Mouse (Mus musculus) hindbrain, embryonic 15.5 days (tissue): ENCODE measurements around the gene Tprn. TPM values are rescaled to one million over a fixed set of nuclear protein-coding genes. Genes with fewer than 3 reads are reported as not detected.
A peak's percentile ranks its signal among the peaks of the same experiment; 100 is the strongest.
"Not testable (repeated sequence)": the region's sequence is repeated elsewhere in the genome, so short reads cannot be mapped to it uniquely, and the experiment has no call there.

Experiments
- ATAC-seq: fragments of 200-750 bp; cut with Nextera tagmentation; 2 replicates; pipeline ENCODE4 v1.8.0; 2017; ENCODE audit warnings: low read depth, moderate number of reproducible peaks, moderate TSS enrichment; ENCODE audit not compliant: low FRiP score
- H3K27ac ChIP-seq: fragments of 300-500 bp; sonication (generic); replicated peaks from 2 replicates; pipeline ENCODE4 v1.5.1; 2015; ENCODE audit warnings: mild to moderate bottlenecking, inconsistent platforms
- H3K27me3 ChIP-seq: fragments of 300-500 bp; sonication (generic); 2 replicates; pipeline ENCODE4 v1.6.1; 2015; ENCODE audit warnings: control low read depth, inconsistent platforms
- H3K36me3 ChIP-seq: fragments of 300-500 bp; sonication (generic); 2 replicates; pipeline ENCODE4 v1.6.1; 2015; ENCODE audit warnings: control low read depth, inconsistent platforms
- H3K4me1 ChIP-seq: fragments of 300-500 bp; sonication (generic); replicated peaks from 2 replicates; pipeline ENCODE4 v1.6.1; 2015; ENCODE audit warnings: control low read depth, inconsistent platforms
- H3K4me2 ChIP-seq: fragments of 300-500 bp; sonication (generic); 2 replicates; pipeline ENCODE4 v1.6.1; 2015; ENCODE audit warnings: moderate library complexity, mild to moderate bottlenecking, inconsistent platforms
- H3K4me3 ChIP-seq: fragments of 300-500 bp; sonication (generic); 2 replicates; pipeline ENCODE4 v1.5.1; 2015; ENCODE audit warnings: mild to moderate bottlenecking, inconsistent platforms
- H3K9ac ChIP-seq: fragments of 300-500 bp; sonication (generic); 2 replicates; pipeline ENCODE4 v1.6.1; 2015; ENCODE audit warnings: inconsistent platforms
- H3K9me3 ChIP-seq: fragments of 300-500 bp; sonication (generic); 2 replicates; pipeline ENCODE4 v1.6.1; 2016; ENCODE audit warnings: control low read depth, inconsistent platforms
- WGBS: fragments of 180-500 bp; shearing (Covaris S2); methylation state at CpG from one replicate; pipeline ENCODE4 v1.1.7; 2015; 5-methylcytosine and 5-hydroxymethylcytosine counted together
- polyA plus RNA-seq: library from polyadenylated mRNA; unstranded; fragments of >200 nt; fragmentation: Nextera tagmentation; extraction: Ambion mirVana; gene quantifications from 2 replicates; pipeline ENCODE4 v1.2.1, GENCODE M21; 2015

The Tprn gene
- polyA plus RNA-seq, 1 experiment from 2014 or later, result 21.5 TPM

GRCm38 (mm10) chr2:25257250-25257649 lies 5.2 kb upstream of the Tprn start:
- 92% methylated on average over 5 of the region's 5 CpGs for WGBS
- H3K4me2 ChIP-seq, H3K9me3 ChIP-seq, H3K4me3 ChIP-seq, H3K36me3 ChIP-seq, H3K27ac ChIP-seq, H3K27me3 ChIP-seq, ATAC-seq, H3K9ac ChIP-seq: not testable (repeated sequence)
- peaks cover 26% of the 10 kb centered on the region for H3K4me1 ChIP-seq

- WGBS, result 52% methylated on average over 2 of the region's 2 CpGs
- H3K36me3 ChIP-seq, result no peaks in the 10 kb centered on the region
Observed at GRCm38 (mm10) chr2:25258887-25259286, 3.5 kb upstream of the Tprn start.

GRCm38 (mm10) chr2:25261870-25262269 lies 548 bp upstream of the Tprn start:
- peak overlapping the region; percentile 74 for H3K4me3 ChIP-seq
- WGBS, result 44% methylated on average over 12 of the region's 12 CpGs
- H3K27ac ChIP-seq, result peak overlapping the region; percentile 79
- H3K4me2 ChIP-seq, result peak overlapping the region; percentile 94
- no peaks in the 10 kb centered on the region for H3K27me3 ChIP-seq
- H3K36me3 ChIP-seq, result no peaks in the 10 kb centered on the region
- H3K9me3 ChIP-seq, result no peaks in the 10 kb centered on the region
- no peak for ATAC-seq
- H3K4me1 ChIP-seq, result peaks cover 46% of the 10 kb centered on the region
- peak overlapping the region; percentile 52 for H3K9ac ChIP-seq

More at GRCm38 (mm10) chr2:25258887-25259286, 3.5 kb upstream of the Tprn start:
- H3K27me3 ChIP-seq, result no peaks in the 10 kb centered on the region
- H3K4me2 ChIP-seq, result no peak overlapping the region
- no peak for ATAC-seq
- H3K9ac ChIP-seq, result no peak overlapping the region
- no peak overlapping the region for H3K27ac ChIP-seq
- no peaks in the 10 kb centered on the region for H3K9me3 ChIP-seq
- H3K4me3 ChIP-seq, result no peak overlapping the region
- peaks cover 35% of the 10 kb centered on the region for H3K4me1 ChIP-seq

- Histone ChIP-seq H3K4me2 (peak overlapping the region; percentile 94), H3K27me3 (no peaks in the 10 kb centered on the region), H3K27ac (peak overlapping the region; percentile 80), H3K36me3 (no peaks in the 10 kb centered on the region), H3K4me3 (peak overlapping the region; percentile 74), H3K4me1 (peaks cover 50% of the 10 kb centered on the region), H3K9me3 (no peaks in the 10 kb centered on the region), H3K9ac (peak overlapping the region; percentile 64)
- ATAC-seq, result no peak; the same call in 1 of the 2 replicates
- under 1% methylated on average over 81 of the region's 82 CpGs for WGBS
Observed at GRCm38 (mm10) chr2:25262795-25263622, 591 bp downstream of the Tprn start.

DNA sequence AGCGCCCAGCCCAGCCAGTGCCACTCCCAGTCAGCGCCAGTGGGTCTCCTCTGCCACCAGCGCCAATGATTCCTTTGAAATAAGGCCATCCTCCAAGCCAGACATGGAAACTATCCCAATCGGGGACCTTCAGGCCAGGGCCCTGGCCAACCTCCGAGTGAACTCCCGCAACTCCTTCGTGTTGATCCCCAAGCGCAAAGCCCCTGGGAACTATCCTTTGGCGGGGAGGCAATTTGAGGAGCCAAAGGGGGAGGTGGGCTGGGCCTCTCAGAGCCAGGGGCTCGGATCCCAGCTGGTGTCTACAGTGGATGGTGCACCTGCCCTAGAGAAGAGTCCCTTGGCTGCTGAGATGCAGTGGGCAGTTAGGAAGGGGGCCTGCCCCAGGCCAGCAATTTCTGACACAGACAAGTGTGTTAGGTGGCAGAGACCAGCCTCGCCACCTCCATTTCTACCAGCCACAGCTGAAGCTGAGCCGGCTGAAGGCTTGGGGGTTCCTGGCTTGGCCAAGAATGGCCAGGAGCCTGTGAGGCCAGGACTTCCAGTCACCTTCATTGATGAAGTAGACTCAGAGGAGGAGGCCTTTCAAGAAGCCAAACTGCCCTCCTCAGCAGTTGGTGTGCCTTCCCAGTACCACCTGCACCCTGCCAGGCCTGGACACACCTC lies 1.3 kb downstream of the Tprn start:
- H3K4me2 ChIP-seq, result peak overlapping the region; percentile 94
- H3K27me3 ChIP-seq, result no peaks in the 10 kb centered on the region
- 21% methylated on average over 12 of the region's 12 CpGs for WGBS
- no peaks in the 10 kb centered on the region for H3K9me3 ChIP-seq
- ATAC-seq, result no peak
- H3K4me3 ChIP-seq, result peak overlapping the region; percentile 74
- H3K27ac ChIP-seq, result peak overlapping the region; percentile 80; the same call in 1 of the 2 replicates
- H3K36me3 ChIP-seq, result no peaks in the 10 kb centered on the region
- H3K4me1 ChIP-seq, result peaks cover 53% of the 10 kb centered on the region
- H3K9ac ChIP-seq, result peak overlapping the region; percentile 64

- peaks cover under 1% of the 10 kb centered on the region; the same call in 1 of the 2 replicates for H3K36me3 ChIP-seq
- peak overlapping the region; percentile 64 for H3K9ac ChIP-seq
- 77% methylated on average over 5 of the region's 5 CpGs for WGBS
- H3K27me3 ChIP-seq, result no peaks in the 10 kb centered on the region
- H3K4me1 ChIP-seq, result peaks cover 53% of the 10 kb centered on the region
- ATAC-seq, result no peak
- no peaks in the 10 kb centered on the region for H3K9me3 ChIP-seq
- no peak overlapping the region for H3K27ac ChIP-seq
- H3K4me3 ChIP-seq, result peak overlapping the region; percentile 74
- H3K4me2 ChIP-seq, result peak overlapping the region; percentile 94
Observed at GRCm38 (mm10) chr2:25264286-25264660, 1.9 kb downstream of the Tprn start.

DNA sequence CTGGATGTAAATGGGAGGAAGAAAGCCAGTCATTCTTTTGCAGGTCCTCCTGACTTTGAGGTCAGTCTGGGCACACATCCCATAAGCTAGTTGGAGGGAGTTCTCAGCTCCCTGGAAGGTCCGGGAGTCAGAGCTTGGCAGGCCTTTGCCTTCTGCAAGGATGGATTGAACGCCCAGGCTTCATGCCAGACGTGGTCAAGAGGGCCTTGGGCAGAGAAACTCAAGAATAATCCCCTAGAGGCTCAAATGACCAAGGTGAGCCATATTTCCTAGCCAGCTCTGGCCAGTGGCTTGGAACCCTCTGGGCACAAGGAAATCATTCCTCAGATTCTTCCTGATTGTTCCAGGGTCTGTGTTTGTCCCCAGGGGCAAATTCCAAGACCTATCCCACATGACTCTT lies 2.4 kb downstream of the Tprn start:
- H3K27me3 ChIP-seq, result no peaks in the 10 kb centered on the region
- no peak overlapping the region; the same call in 1 of the 2 replicates for H3K9ac ChIP-seq
- ATAC-seq, result no peak
- no peak overlapping the region for H3K27ac ChIP-seq
- H3K9me3 ChIP-seq, result no peaks in the 10 kb centered on the region
- 59% methylated on average over 3 of the region's 3 CpGs for WGBS
- peaks cover 53% of the 10 kb centered on the region for H3K4me1 ChIP-seq
- peak overlapping the region; percentile 74 for H3K4me3 ChIP-seq
- peak overlapping the region; percentile 94 for H3K4me2 ChIP-seq
- peaks cover 6% of the 10 kb centered on the region; the same call in 1 of the 2 replicates for H3K36me3 ChIP-seq

- H3K36me3 ChIP-seq, result peaks cover 17% of the 10 kb centered on the region; the same call in 1 of the 2 replicates
- WGBS, result 49% methylated on average over 6 of the region's 6 CpGs
- peak overlapping the region; percentile 73 for H3K27ac ChIP-seq
- peak overlapping the region; percentile 94 for H3K4me2 ChIP-seq
- peaks cover 65% of the 10 kb centered on the region for H3K4me1 ChIP-seq
- H3K9ac ChIP-seq, result peak overlapping the region; percentile 13; the same call in 1 of the 2 replicates
- H3K4me3 ChIP-seq, result peak overlapping the region; percentile 10
- ATAC-seq, result no peak
- H3K27me3 ChIP-seq, result no peaks in the 10 kb centered on the region
- no peaks in the 10 kb centered on the region for H3K9me3 ChIP-seq
Observed at GRCm38 (mm10) chr2:25265897-25266656, 3.7 kb downstream of the Tprn start.

DNA sequence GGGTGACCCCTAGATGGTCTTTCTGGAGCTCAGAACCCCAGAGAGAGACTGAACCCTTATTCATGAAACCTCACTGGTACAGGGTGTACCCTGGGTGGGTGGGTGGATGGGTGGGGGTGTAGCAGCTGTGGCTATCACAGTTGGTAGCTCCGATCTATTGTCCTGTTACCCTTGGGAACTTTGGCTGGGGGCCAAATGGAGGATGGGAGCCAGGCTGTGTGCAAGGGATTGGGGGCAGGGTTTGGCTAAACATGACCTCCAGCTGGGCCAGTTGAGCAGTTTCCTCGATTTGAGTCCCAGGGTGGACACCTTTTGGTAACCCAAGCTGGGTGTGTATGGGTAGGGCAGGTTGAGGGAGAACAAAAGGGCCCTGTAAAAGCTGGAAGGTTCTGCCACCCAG lies 4.3 kb downstream of the Tprn start:
- Histone ChIP-seq H3K36me3 (peaks cover 17% of the 10 kb centered on the region; the same call in 1 of the 2 replicates), H3K4me2 (peak overlapping the region; percentile 94), H3K4me1 (peaks cover 72% of the 10 kb centered on the region), H3K27me3 (no peaks in the 10 kb centered on the region), H3K9me3 (no peaks in the 10 kb centered on the region), H3K4me3 (peak overlapping the region; percentile 10; the same call in 1 of the 2 replicates), H3K9ac (0 out of 2 replicates have a peak overlapping the region, but pooled peaks have one; percentile 13), H3K27ac (peak overlapping the region; percentile 73)
- no peak for ATAC-seq
- 27% methylated on average over 2 of the region's 2 CpGs for WGBS

DNA sequence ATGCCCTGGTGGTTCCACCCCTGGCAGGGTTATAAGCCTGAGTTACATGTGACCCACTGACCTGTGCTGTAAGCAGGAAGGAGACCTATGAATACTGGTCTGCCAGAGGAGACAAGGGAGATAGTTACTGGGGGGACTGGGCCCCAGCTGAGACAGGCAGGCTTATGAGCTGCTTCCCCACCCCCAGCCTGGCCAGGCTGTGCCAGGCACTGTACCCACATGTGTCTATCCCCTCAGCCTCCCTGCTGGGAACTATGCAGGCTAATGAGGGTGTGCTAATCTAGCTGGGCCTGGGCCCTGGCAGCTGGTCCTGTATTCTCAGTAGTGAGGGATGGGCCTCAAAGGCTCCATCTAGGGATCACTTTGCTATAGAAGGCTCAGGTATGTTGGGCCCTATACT lies 4.8 kb downstream of the Tprn start:
- Histone ChIP-seq H3K4me3 (peak overlapping the region; percentile 10; the same call in 1 of the 2 replicates), H3K4me2 (peak overlapping the region; percentile 94), H3K27me3 (no peaks in the 10 kb centered on the region), H3K36me3 (peaks cover 17% of the 10 kb centered on the region; the same call in 1 of the 2 replicates), H3K27ac (peak overlapping the region; percentile 73), H3K9me3 (no peaks in the 10 kb centered on the region), H3K9ac (no peak overlapping the region), H3K4me1 (peaks cover 72% of the 10 kb centered on the region)
- ATAC-seq, result no peak

GRCm38 (mm10) chr2:25267746-25268309 lies 5.4 kb downstream of the Tprn start:
- no peak overlapping the region for H3K27ac ChIP-seq
- ATAC-seq, result no peak
- no peaks in the 10 kb centered on the region for H3K9me3 ChIP-seq
- H3K4me3 ChIP-seq, result no peak overlapping the region
- H3K9ac ChIP-seq, result no peak overlapping the region
- peaks cover 74% of the 10 kb centered on the region for H3K4me1 ChIP-seq
- peaks cover 17% of the 10 kb centered on the region; the same call in 1 of the 2 replicates for H3K36me3 ChIP-seq
- no peaks in the 10 kb centered on the region for H3K27me3 ChIP-seq
- H3K4me2 ChIP-seq, result no peak overlapping the region; the same call in 1 of the 2 replicates
- 71% methylated on average over 4 of the region's 4 CpGs for WGBS
